Mouse (Mus musculus) urinary bladder, postnatal 36 days (tissue): ENCODE results near the gene Mt4.
A peak's percentile ranks its signal among the peaks of the same experiment; 100 is the strongest.

Experiments
- DNase-seq, 2 experiments: peaks; one replicate each; pipeline ENCODE4 v3.0.0; 2022; ENCODE audit warnings: low spot score in 2 of 2, mixed read lengths in 1 of 2

Gene Mt4

GRCm38 (mm10) chr8:94178857-94179712, 42.1 kb downstream of the Mt4 start, which contains the start of gene Mt1:
Gene Mt1 (plus strand): TSS chr8:94179082.
- DNase-seq = peak; percentile 81 to 95

GRCm38 (mm10) chr8:94179713-94180560, 42.9 kb downstream of the Mt4 start:
- no peak for DNase-seq

GRCm38 (mm10) chr8:94180561-94180908, 43.5 kb downstream of the Mt4 start:
- DNase-seq = no peak

GRCm38 (mm10) chr8:94182055-94182929, 45.3 kb downstream of the Mt4 start:
- no peak for DNase-seq

GRCm38 (mm10) chr8:94183117-94183516, 46.1 kb downstream of the Mt4 start:
- peak; percentile 59 to 87 for DNase-seq

- no peak for DNase-seq
Observed at GRCm38 (mm10) chr8:94184357-94184843, 47.4 kb downstream of the Mt4 start.

GRCm38 (mm10) chr8:94185791-94186190, 48.8 kb downstream of the Mt4 start:
- no peak for DNase-seq

- peak; percentile 75 to 84 for DNase-seq
Observed at GRCm38 (mm10) chr8:94186542-94186941, 49.5 kb downstream of the Mt4 start.

GRCm38 (mm10) chr8:94187290-94188002, 50.4 kb downstream of the Mt4 start:
- no peak for DNase-seq
